Mouse (Mus musculus) forebrain, embryonic 11.5 days (tissue): ENCODE results near the gene Skp2. TPM values are rescaled to one million over a fixed set of nuclear protein-coding genes. Genes with fewer than 3 reads are reported as not detected.

ENCODE experiments used
- ATAC-seq: fragments of 200-750 bp; cut with Nextera tagmentation; replicated peaks from 2 replicates; pipeline ENCODE4 v1.8.0; 2017; ENCODE audit warnings: moderate TSS enrichment; ENCODE audit not compliant: low FRiP score
- DNase-seq: peaks from one replicate; pipeline ENCODE4 v3.0.0-alpha.2; 2017; ENCODE audit warnings: low spot score
- H3K27ac ChIP-seq: fragments of 300-500 bp; sonication (generic); 2 replicates; pipeline ENCODE4 v1.5.1; 2014; ENCODE audit warnings: low read depth, low read length
- H3K27me3 ChIP-seq: fragments of 300-500 bp; sonication (generic); 2 replicates; pipeline ENCODE4 v1.6.1; 2014; ENCODE audit warnings: mild to moderate bottlenecking, low read length, mixed read lengths; ENCODE audit not compliant: control insufficient read depth, insufficient read depth
- H3K36me3 ChIP-seq: fragments of 300-500 bp; sonication (generic); 2 replicates; pipeline ENCODE4 v1.6.1; 2014; ENCODE audit warnings: mild to moderate bottlenecking, low read length, moderate library complexity, mixed read lengths; ENCODE audit not compliant: control insufficient read depth, insufficient read depth
- H3K4me1 ChIP-seq: fragments of 300-500 bp; sonication (generic); replicated peaks from 2 replicates; pipeline ENCODE4 v1.6.1; 2014; ENCODE audit warnings: low read length, mixed read lengths; ENCODE audit not compliant: control insufficient read depth, insufficient read depth
- H3K4me2 ChIP-seq: fragments of 300-500 bp; sonication (generic); 2 replicates; pipeline ENCODE4 v1.6.1; 2014; ENCODE audit warnings: low read depth, mild to moderate bottlenecking, low read length, moderate library complexity, mixed read lengths; ENCODE audit not compliant: severe bottlenecking
- H3K4me3 ChIP-seq: fragments of 300-500 bp; sonication (generic); 2 replicates; pipeline ENCODE4 v1.5.1; 2014; ENCODE audit warnings: low read depth, low read length
- H3K9ac ChIP-seq: fragments of 300-500 bp; sonication (generic); 2 replicates; pipeline ENCODE4 v1.6.1; 2014; ENCODE audit warnings: low read length
- H3K9me3 ChIP-seq: fragments of 300-500 bp; sonication (generic); 2 replicates; pipeline ENCODE4 v1.6.1; 2016; ENCODE audit warnings: low read length, mixed read lengths; ENCODE audit not compliant: control insufficient read depth
- WGBS: fragments of 180-500 bp; shearing (Covaris S2); extraction: QIAGEN DNeasy Blood & Tissue Kit; methylation state at CpG from one replicate; pipeline ENCODE4 v1.1.7; 2014; 5-methylcytosine and 5-hydroxymethylcytosine counted together
- polyA plus RNA-seq: library from polyadenylated mRNA; unstranded; fragments of >200 nt; fragmentation: Nextera tagmentation; extraction: Ambion mirVana; gene quantifications from 2 replicates; pipeline ENCODE4 v1.2.1, GENCODE M21; 2014

Gene Skp2
- polyA plus RNA-seq, 1 experiment from 2014 or later, result 142 TPM

- H3K27me3 ChIP-seq, result no peaks in the 10 kb centered on the region
- ATAC-seq (no peak), DNase-seq (no peak)
- H3K4me2 ChIP-seq, result no peak overlapping the region
- no peaks in the 10 kb centered on the region for H3K9me3 ChIP-seq
- no peak overlapping the region for H3K9ac ChIP-seq
- WGBS, result 73% methylated on average over 14 of the region's 14 CpGs
- H3K4me1 ChIP-seq, result peaks cover 3% of the 10 kb centered on the region; the same call in 1 of the 2 replicates
- no peaks in the 10 kb centered on the region for H3K36me3 ChIP-seq
- H3K4me3 ChIP-seq, result no peak overlapping the region
- H3K27ac ChIP-seq, result no peak overlapping the region
These were observed 79.5 kb downstream of the Skp2 start for GRCm38 (mm10) chr15:9075608-9076200.

DNA sequence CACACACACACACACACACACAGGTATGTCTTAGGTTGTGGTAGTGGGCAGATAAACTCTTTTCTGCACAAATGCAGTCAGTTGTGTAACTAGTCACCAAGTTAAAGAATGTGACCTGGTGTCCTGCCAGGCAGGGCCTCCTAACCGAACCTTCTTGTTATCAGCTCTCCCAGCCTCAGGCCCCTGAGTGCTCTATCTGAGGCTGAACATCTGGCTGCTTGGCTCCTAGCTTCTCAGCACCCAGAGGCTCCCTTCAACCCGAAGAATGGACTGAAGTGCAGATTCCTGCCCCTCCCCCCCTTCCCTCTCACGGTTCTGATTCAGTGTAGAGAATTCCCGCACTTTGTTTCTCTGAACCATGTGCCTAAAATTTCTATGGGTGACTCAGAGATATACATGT, 80.6 kb downstream of the Skp2 start:
- WGBS, result 17% methylated on average over 4 of the region's 4 CpGs
- Histone ChIP-seq H3K9me3 (no peaks in the 10 kb centered on the region), H3K4me3 (no peak overlapping the region), H3K4me1 (peaks cover 4% of the 10 kb centered on the region; the same call in 1 of the 2 replicates), H3K4me2 (no peak overlapping the region), H3K9ac (no peak overlapping the region), H3K27me3 (no peaks in the 10 kb centered on the region), H3K36me3 (no peaks in the 10 kb centered on the region), H3K27ac (no peak overlapping the region)
- DNase-seq (no peak), ATAC-seq (no peak)

DNA sequence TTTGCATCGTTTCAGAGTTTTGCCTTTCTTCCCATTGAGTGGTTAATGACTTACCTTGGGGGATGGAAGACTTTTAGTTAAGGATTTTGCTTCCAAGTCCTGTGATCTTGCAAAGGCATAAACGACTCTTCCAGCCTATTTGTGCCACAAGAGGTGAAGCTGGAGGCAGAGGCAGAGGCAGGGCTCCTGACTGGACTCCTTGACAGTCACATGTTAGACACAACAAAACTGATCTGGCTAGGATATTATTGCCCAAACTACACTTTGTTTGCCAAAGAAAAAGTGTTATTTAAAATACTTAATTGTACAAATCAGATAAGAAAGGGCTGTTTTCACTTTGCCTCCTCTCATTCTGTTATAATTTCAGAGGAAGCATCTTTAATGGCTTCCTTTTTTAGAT, 81.1 kb downstream of the Skp2 start:
- Histone ChIP-seq H3K4me3 (no peak overlapping the region), H3K27ac (no peak overlapping the region), H3K36me3 (no peaks in the 10 kb centered on the region), H3K27me3 (no peaks in the 10 kb centered on the region), H3K4me2 (no peak overlapping the region), H3K9me3 (no peaks in the 10 kb centered on the region), H3K4me1 (peaks cover 4% of the 10 kb centered on the region; the same call in 1 of the 2 replicates), H3K9ac (no peak overlapping the region)
- DNase-seq, result no peak
- no peak for ATAC-seq
- 27% methylated on average over 2 of the region's 2 CpGs for WGBS

GRCm38 (mm10) chr15:9073684-9074083, 81.5 kb downstream of the Skp2 start:
- Histone ChIP-seq H3K36me3 (no peaks in the 10 kb centered on the region), H3K27me3 (no peaks in the 10 kb centered on the region), H3K4me2 (no peak overlapping the region), H3K9ac (no peak overlapping the region), H3K9me3 (no peaks in the 10 kb centered on the region), H3K4me1 (peaks cover 4% of the 10 kb centered on the region; the same call in 1 of the 2 replicates), H3K4me3 (no peak overlapping the region), H3K27ac (no peak overlapping the region)
- DNase-seq, result no peak
- no peak for ATAC-seq
- WGBS, result 81% methylated on average over 5 of the region's 5 CpGs

DNA sequence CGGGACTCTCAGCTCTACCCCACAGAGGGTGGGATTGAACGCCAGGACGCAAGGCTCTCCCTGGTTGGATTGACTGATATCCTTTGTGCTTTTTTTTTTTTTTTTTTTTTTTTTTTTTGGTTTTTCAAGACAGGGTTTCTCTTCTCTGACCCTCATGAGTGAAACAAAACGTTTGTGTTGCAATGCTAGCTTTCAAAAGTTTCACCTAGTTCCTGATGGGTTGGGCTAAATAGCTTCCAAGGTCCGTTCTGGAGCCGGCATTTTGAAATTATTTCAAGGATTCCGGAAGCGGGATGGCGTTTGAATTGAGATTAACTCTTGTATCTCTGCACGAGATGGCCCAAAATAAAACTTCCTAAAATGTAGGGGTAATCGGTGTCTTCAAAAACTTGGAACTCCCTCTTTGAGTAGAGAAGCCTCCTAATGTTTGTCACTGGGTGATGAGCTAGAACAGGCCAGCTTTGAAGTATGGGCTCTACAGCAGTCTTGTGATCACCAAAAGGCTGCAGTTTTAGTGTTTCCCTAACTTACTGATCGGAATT, 82.1 kb downstream of the Skp2 start:
- Histone ChIP-seq H3K4me1 (peaks cover 4% of the 10 kb centered on the region; the same call in 1 of the 2 replicates), H3K36me3 (no peaks in the 10 kb centered on the region), H3K27me3 (no peaks in the 10 kb centered on the region)

GRCm38 (mm10) chr15:9072630-9073029, 82.6 kb downstream of the Skp2 start:
- peak overlapping the region; percentile 88 for H3K9ac ChIP-seq
- H3K4me2 ChIP-seq, result peak overlapping the region; percentile 73
- H3K9me3 ChIP-seq, result no peaks in the 10 kb centered on the region
- H3K36me3 ChIP-seq, result no peaks in the 10 kb centered on the region
- peaks cover 4% of the 10 kb centered on the region; the same call in 1 of the 2 replicates for H3K4me1 ChIP-seq
- H3K27me3 ChIP-seq, result no peaks in the 10 kb centered on the region
- 48% methylated on average over 5 of the region's 5 CpGs for WGBS
- no peak overlapping the region for H3K27ac ChIP-seq
- H3K4me3 ChIP-seq, result peak overlapping the region; percentile 85
- ATAC-seq (no peak), DNase-seq (no peak)

More for the DNA sequence above, 82.1 kb downstream of the Skp2 start:
- Histone ChIP-seq H3K9ac (no peak overlapping the region), H3K4me3 (no peak overlapping the region; the same call in 1 of the 2 replicates), H3K27ac (no peak overlapping the region), H3K9me3 (no peaks in the 10 kb centered on the region), H3K4me2 (peak overlapping the region; percentile 73; the same call in 1 of the 2 replicates)
- DNase-seq (no peak), ATAC-seq (no peak)
- 65% methylated on average over 12 of the region's 12 CpGs for WGBS

DNA sequence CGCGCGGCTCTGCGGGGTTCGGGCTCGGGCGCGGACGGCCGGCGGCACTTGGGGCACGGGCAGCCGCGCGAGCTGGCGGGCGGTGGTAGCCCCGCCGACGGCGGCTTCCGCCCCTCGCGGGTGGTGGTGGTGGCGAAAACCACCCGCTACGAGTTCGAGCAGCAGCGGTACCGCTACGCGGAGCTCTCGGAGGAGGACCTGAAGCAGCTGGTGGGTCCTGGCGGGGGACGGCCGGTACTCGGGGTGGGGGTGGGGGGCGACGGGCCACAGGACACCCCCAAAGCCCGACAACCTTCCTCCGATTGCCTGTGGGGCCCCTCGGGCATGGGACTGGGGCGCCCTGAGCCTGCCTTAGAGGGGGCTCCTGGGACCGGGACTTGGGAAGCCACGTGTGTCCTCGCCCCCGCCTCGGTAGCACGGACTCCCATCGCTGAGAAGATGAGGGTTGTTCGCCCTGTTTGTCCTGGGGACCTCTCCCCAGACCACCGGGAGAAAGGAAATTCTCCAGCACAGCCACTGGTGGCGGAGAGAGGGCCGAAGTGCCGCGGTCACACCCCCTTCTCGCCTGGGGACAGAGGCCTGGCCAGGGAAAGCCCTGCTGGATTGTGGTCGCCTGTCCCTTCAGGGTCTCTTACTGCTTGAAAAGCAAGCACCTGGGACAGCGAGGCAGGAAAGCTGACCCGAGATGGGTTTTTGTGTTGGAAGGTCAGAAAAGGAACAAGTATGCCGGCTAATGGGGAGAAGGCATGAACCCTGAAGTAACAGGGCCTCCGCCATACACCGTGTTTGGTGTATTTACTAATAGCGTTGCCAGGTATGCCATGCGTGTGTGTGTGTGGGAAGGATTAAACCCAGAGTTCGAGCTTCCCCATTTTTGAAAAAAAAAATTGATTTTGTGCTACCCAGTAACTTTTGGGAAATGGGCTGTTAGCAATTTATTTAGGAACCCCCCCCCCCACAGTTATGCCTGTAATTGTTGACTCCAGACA, 83.4 kb downstream of the Skp2 start:
- Histone ChIP-seq H3K4me3 (peak overlapping the region; percentile 85), H3K27me3 (no peaks in the 10 kb centered on the region), H3K27ac (peak overlapping the region; percentile 81), H3K9me3 (no peaks in the 10 kb centered on the region), H3K9ac (peak overlapping the region; percentile 88), H3K4me1 (peaks cover 4% of the 10 kb centered on the region; the same call in 1 of the 2 replicates), H3K36me3 (no peaks in the 10 kb centered on the region), H3K4me2 (peak overlapping the region; percentile 73)
- under 1% methylated on average over 63 of the region's 66 CpGs for WGBS
- peak; percentile 35 for ATAC-seq
- DNase-seq, result peak; percentile 81

DNA sequence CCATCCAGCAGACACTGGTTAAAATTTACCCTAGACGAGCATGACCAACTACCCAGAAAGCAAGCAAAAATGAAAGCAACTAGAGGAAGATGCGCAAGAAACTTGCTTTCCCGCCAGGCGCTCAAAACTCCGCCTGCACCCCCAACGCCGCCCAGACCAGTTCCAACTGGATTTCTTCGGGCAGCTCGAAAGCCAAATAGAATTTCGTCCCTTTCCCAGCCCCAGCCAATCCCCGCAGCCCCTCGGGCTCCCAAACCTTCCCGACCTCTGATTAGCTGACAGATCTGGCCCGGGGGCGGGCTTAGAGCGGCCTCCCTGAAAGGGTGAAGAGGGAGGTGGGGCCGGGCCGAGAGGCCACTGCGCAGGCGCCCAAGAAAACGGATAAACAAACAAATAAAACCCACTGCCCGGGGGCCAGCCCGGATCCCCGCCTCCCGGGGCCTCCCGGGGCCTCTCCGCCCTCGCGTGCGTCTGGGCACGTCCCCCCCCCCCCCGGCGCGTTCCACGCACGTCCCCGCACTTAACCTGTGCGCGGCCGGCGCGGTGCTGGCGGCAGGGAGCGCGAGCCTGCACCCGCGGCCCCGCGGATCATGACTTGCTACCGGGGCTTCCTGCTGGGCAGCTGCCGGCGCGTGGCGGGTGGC, 84.2 kb downstream of the Skp2 start, which contains the start of gene Nadk2:
Gene Nadk2 (plus strand): TSS at position 349 of the 644 bp plus-strand sequence.
- under 1% methylated on average over 34 of the region's 54 CpGs for WGBS
- Histone ChIP-seq H3K27ac (peak within 1 kb of the TSS; percentile 87), H3K4me2 (peak within 1 kb of the TSS; percentile 78), H3K9ac (peak within 1 kb of the TSS; percentile 88), H3K4me1 (peaks cover 4% of the 10 kb centered on the region; the same call in 1 of the 2 replicates), H3K27me3 (no peaks in the 10 kb centered on the region), H3K36me3 (no peaks in the 10 kb centered on the region), H3K9me3 (no peaks in the 10 kb centered on the region), H3K4me3 (peak within 1 kb of the TSS; percentile 85)
- ATAC-seq, result peak; percentile 99
- peak; percentile 99 for DNase-seq
